Mouse (Mus musculus) brain, embryonic 14.5 days (tissue): ENCODE data around the gene Adra1b.

Experiments used
- CTCF ChIP-seq: fragments of 200-500 bp; IDR thresholded peaks from 2 replicates; pipeline ENCODE4 v1.5.1; 2012; ENCODE audit warnings: inconsistent platforms, mild to moderate bottlenecking, moderate library complexity, borderline replicate concordance; ENCODE audit not compliant: insufficient read depth, insufficient read length; ENCODE audit errors: extremely low read depth
- POLR2A ChIP-seq: fragments of 200-500 bp; IDR thresholded peaks from 2 replicates; pipeline ENCODE4 v1.6.1; 2012; ENCODE audit warnings: mild to moderate bottlenecking, inconsistent platforms, borderline replicate concordance; ENCODE audit not compliant: poor library complexity, insufficient read depth, insufficient read length, severe bottlenecking; ENCODE audit errors: extremely low read depth

- TF ChIP-seq POLR2A (no peak), CTCF (no peak)
These were observed 125.3 kb downstream of the Adra1b start for GRCm38 (mm10) chr11:43775469-43776323.
